Mouse (Mus musculus) right cerebral cortex, postnatal 4 days (tissue): Measurements from ENCODE around the gene Dgka.
A peak's percentile ranks its signal among the peaks of the same experiment; 100 is the strongest.
"Not testable (repeated sequence)": the region's sequence is repeated elsewhere in the genome, so short reads cannot be mapped to it uniquely, and the experiment has no call there.

ENCODE experiments used
- DNase-seq: peaks from one replicate; pipeline ENCODE4 v3.0.0-alpha.2; 2022

Dgka gene

DNA sequence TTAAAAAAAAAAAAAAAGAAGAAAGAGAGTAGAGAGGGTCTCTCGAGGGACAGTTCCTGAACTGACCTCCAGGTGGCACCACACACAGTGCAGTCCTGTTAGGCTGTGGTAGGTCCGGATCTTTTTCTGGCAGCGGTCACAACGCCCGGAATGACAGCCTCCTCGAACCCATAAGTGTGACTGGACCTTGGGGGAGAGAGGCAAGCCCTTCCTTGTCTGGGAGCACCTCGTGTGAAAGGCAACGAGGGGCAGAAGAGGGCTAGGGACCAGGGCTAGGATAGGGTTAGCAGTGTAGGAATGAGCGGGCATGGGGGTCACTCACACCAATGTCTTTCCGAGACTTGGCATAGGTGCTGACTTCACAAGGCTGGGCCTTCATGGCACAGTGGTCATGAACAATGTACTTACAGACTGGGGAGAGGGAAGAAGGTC is 13.6 kb downstream of the Dgka start:
- peak; percentile 74 for DNase-seq

- DNase-seq, result no peak
Measured at GRCm38 (mm10) chr10:128728059-128728458, 16.6 kb downstream of the Dgka start.

DNA sequence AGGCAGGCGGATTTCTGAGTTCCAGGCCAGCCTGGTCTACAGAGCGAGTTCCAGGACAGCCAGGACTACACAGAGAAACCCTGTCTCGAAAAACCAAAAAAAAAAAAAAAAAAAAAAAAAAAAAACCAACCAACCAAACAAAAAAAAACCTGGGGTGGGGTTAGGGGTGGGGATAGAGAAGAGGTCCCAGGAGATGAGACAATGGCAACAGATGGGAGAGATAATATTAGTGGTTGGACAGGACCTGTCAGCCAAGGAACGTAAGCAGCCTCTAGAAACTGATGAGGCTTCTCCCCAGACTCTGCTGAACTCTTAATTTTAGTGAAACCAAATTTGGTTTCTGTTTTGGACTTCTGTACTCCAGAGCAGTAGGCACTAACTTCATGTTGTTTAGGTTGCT is 19.2 kb downstream of the Dgka start:
- DNase-seq, result not testable (repeated sequence)

DNA sequence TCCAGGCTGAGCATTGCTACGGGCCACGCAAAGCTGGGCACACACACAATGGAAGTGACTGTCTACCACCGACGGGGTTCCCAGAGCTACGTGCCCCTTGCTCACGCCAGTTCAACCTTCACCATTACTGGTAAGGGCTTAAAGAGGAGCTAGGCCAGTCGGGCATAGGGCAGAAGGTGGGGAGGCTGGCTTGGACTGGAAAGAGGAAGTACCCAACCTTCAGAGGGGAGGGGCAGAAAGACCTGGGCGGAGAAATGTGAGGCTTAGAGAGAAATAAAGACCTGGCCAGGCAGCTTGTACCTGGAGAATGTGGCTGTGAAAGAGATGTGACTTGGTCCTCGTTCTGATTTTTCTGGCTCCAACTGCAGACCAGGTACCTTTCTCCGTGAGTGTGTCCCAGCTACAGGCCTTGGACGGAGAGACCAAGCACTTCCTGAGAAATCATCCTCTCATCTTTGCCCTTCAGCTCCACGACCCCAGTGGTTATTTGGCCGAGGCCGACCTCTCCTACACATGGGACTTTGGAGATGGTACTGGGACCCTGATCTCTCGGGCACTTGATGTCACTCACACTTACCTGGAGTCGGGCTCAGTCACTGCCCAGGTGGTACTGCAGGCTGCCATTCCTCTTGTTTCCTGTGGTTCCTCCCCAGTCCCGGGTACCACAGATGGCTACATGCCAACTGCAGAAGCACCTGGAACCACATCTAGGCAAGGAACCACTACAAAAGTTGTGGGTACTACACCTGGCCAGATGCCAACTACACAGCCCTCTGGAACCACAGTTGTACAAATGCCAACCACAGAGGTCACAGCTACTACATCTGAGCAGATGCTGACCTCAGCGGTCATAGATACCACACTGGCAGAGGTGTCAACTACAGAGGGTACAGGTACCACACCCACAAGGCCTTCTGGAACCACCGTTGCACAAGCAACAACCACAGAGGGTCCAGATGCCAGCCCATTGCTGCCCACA is 28.8 kb downstream of the Dgka start:
- DNase-seq, result no peak

GRCm38 (mm10) chr10:128711318-128711717 is 33.3 kb downstream of the Dgka start:
- not testable (repeated sequence) for DNase-seq

- DNase-seq, result no peak
Measured at GRCm38 (mm10) chr10:128705317-128705693, 39.4 kb downstream of the Dgka start.

DNA sequence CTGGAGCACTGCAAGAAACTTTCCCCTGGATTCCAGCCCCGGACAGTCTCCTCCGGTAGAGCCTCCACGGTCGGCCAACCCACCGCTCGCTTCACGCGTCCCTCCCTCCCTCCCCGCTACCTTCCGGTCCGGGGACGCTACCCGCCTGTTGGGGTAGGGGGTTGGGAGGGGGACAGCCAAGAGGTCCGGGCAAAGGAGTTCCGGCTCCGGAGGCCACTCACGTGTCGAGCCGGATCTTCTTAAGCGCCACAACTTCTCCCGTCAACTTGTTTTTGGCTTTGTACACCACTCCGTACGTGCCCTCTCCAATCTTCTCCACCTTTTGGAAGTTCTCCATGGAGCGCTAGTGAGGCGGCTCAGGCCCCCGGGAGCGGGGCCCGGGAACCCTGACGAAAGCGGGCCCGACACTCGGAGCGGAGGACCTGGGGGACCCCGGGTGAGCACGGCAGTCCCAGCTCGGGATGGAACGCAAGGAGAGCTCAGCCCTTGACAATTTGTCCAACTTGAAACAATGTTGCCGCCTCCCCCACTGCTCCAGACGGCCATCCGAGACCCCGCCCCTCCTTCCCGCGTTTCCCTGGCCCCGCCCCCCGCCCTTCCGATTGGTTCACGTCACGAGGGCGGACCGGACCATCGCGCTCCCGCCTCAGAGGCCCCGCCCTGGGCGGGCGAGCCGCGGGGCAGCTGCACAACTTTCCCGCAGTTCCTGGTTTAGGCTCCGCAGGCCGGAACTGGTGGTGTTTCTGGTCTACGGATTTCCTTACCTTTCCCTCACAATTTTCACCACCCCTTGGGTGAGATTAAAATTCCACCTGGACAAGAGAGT is 40.0 kb downstream of the Dgka start, which contains the start of gene Cdk2:
Cdk2 (minus strand) TSS at position 541 of the 826 bp plus-strand sequence.
- DNase-seq, result peak; percentile 85

DNA sequence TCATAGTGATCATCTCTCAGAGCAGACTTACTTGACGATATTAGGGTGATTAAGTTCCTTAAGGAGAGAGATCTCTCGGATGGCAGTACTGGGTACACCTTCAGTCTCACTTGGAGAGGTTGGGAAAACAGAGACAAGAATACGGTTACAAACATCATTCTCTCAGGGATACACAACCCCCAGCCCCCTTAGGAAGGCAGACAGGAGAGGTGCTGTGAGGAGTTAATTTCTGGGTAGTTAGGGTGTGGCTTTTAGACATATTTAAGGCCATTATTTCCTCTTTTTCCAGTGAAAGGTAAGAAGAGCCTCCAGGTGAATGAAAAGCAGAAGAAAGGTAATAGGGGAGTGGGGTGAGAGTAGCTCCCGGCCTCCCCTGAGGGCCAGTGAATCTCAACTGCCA is 40.8 kb downstream of the Dgka start, which contains the start of gene Pmel:
Pmel (plus strand) TSS at position 301 of the 400 bp plus-strand sequence.
- DNase-seq, result no peak

DNA sequence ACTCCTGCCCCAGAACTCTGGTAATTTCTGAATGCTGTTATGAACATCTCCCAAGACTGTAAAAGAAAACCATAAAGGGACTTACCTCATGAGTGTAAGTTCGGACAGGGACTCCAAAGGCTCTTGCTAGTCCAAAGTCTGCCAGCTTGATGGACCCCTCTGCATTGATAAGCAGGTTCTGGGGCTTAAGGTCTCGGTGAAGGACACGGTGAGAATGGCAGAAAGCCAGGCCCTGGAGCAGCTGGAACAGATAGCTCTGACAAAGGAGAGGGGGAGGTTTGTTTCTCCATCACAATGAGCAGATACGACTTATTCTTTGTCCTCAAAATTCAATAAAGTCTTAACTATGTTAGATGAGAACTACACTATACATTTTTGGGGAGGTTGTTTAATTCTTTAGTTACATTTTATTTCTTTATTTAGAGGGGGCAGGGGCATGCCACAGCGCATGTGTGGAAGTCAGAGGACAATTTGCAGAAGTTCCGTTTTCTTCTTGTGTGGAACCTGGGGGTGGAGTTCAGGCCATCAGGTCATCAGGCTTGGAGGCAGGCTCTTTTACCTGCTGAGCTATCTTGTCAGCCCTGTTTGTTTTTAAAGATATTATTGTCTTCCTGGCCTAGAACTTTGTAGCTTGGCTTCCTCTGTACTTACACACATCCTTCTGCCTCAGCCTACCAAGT is 42.2 kb downstream of the Dgka start:
- no peak for DNase-seq

- no peak for DNase-seq
Measured at GRCm38 (mm10) chr10:128700712-128701111, 43.9 kb downstream of the Dgka start.

GRCm38 (mm10) chr10:128699611-128700010 is 45.0 kb downstream of the Dgka start:
- DNase-seq, result no peak

- DNase-seq, result no peak
Measured at GRCm38 (mm10) chr10:128699006-128699405, 45.6 kb downstream of the Dgka start.

DNA sequence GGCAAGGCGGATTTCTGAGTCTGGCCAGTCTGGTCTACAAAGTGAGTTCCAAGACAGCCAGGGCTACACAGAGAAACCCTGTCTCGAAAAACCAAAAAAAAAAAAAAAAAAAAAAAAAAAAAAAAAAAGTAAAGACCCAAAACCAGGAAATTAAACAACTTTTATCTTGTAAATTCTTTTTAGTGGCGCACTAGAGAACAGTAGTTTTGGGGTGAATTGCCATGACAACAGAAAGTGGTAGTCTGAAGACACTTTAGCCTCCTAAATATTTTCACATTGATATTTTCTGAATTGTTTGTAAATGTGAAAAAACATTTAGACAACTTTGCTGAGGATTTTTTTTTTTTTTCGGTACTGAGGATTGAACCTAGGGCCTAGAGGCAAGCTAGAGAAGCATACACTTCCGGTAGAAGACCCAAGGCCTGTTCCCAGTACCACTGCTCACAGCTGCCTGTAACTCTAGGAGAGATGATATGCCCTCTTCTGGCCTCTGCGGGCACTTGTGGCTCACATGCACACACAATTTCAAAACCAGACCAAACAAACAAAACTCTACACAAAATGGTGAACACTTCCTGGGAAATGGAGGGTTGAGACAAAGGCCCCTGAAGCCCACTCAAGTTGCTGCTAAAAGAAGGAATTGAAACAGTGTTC is 47.5 kb downstream of the Dgka start:
- DNase-seq, result no peak

DNA sequence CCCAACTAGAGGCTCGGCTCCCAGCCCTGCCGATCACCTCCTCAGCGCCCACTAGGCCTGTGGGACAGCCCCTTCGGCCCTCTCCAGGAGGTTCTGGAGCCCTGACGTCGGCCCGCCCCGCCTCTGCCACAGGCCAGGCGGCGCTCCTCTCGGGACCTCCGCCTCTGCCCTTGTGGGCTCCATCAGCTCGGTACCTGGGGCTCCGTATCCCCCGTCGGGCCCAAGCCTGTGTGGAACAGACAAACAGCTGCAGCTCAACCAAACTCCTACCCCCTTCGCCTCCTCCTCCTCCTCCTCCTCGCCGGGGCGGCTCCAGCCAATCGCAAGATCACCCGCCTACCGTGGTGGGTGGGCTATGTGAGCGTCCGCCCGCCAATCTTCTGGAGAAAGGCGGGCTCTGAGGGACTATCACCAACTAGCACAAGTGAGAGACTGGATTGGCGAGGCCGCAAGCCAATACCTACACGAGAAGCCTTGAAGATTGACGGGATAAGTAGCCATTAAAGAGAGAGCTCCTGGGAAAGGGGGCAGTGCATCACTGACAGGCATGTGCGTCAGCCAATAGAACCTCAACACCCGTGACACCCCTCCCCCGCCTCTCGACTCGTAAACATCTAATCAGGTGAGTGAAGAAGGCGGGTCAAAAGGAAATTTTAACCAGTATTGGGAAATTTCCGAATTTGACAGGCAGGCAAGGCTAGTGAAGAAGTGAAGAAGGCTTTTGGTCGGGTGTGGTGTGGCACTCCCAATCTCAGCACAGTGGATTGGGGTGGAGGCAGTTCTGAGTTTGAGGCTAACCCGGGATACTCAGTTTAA is 48.5 kb downstream of the Dgka start, which contains the start of gene Rab5b:
Rab5b (minus strand) TSS at position 273 of the 816 bp plus-strand sequence.
- peak; percentile 95 for DNase-seq

GRCm38 (mm10) chr10:128695411-128695991 is 49.2 kb downstream of the Dgka start:
- DNase-seq, result no peak

- no peak for DNase-seq
Measured at GRCm38 (mm10) chr10:128674469-128675008, 70.1 kb downstream of the Dgka start.

- peak; percentile 83 for DNase-seq
Measured at GRCm38 (mm10) chr10:128673763-128674468, 70.7 kb downstream of the Dgka start, which contains the start of gene Suox. Gene Suox, minus strand, starts transcription at chr10:128674073.

GRCm38 (mm10) chr10:128671148-128671547 is 73.5 kb downstream of the Dgka start:
- no peak for DNase-seq
